Mouse (Mus musculus) neural tube, embryonic 14.5 days (tissue): ENCODE data around the gene Ddx19b. TPM values are rescaled to one million over a fixed set of nuclear protein-coding genes. Genes with fewer than 3 reads are reported as not detected.

ENCODE experiments used
- ATAC-seq: fragments of 200-750 bp; cut with Nextera tagmentation; 2 replicates; pipeline ENCODE4 v1.8.0; 2017; ENCODE audit warnings: low read depth, mild to moderate bottlenecking, moderate TSS enrichment, moderate library complexity
- H3K27ac ChIP-seq: fragments of 300-500 bp; sonication (generic); 2 replicates; pipeline ENCODE4 v1.5.1; 2014; ENCODE audit warnings: low read depth, mild to moderate bottlenecking, control low read depth, low read length, moderate library complexity, mixed read lengths
- H3K27me3 ChIP-seq: fragments of 300-500 bp; sonication (generic); 2 replicates; pipeline ENCODE4 v1.6.1; 2014; ENCODE audit warnings: low read length; ENCODE audit not compliant: control insufficient read depth, insufficient read depth
- H3K36me3 ChIP-seq: fragments of 300-500 bp; sonication (generic); 2 replicates; pipeline ENCODE4 v1.6.1; 2014; ENCODE audit warnings: low read length, mixed read lengths; ENCODE audit not compliant: control insufficient read depth, insufficient read depth
- H3K4me1 ChIP-seq: fragments of 300-500 bp; sonication (generic); 2 replicates; pipeline ENCODE4 v1.6.1; 2014; ENCODE audit warnings: low read length; ENCODE audit not compliant: control insufficient read depth, insufficient read depth
- H3K4me2 ChIP-seq: fragments of 300-500 bp; sonication (generic); 2 replicates; pipeline ENCODE4 v1.6.1; 2014; ENCODE audit warnings: mild to moderate bottlenecking, low read depth, low read length, control low read depth
- H3K4me3 ChIP-seq: fragments of 300-500 bp; sonication (generic); 2 replicates; pipeline ENCODE4 v1.5.1; 2014; ENCODE audit warnings: low read depth, low read length, control low read depth, mixed read lengths
- H3K9ac ChIP-seq: fragments of 300-500 bp; sonication (generic); replicated peaks from 2 replicates; pipeline ENCODE4 v1.6.1; 2014; ENCODE audit warnings: low read depth, mild to moderate bottlenecking, control low read depth, low read length, mixed read lengths
- H3K9me3 ChIP-seq: fragments of 300-500 bp; sonication (generic); 2 replicates; pipeline ENCODE4 v1.6.1; 2016; ENCODE audit warnings: low read length; ENCODE audit not compliant: control insufficient read depth
- WGBS: fragments of 180-500 bp; shearing (Covaris S2); extraction: QIAGEN DNeasy Blood & Tissue Kit; methylation state at CpG from one replicate; pipeline ENCODE4 v1.1.7; 2014; 5-methylcytosine and 5-hydroxymethylcytosine counted together
- polyA plus RNA-seq: library from polyadenylated mRNA; unstranded; fragments of >200 nt; fragmentation: Nextera tagmentation; extraction: Ambion mirVana; gene quantifications from 2 replicates; pipeline ENCODE4 v1.2.1, GENCODE M21; 2014

Gene Ddx19b
- polyA plus RNA-seq, 1 experiment from 2014 or later = 6.3 TPM

DNA sequence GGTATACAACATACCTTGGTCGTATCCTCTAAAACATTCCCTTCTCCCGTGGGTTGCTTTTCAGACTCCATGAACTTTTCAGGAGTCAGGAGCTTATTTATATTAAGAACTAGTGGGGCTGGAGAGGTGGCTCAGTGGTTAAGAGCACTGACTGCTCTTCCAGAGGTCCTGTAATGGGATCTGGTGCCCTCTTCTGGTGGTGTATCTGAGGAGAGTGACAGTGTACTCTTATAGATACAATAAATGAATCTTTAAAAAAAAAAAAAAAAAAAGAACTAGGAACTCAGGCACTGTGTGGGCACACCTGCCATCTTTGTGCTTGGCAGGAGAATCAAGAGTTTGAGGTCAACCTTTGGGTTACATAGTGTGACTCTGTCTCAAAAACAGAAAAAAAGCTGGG lies 17.1 kb upstream of the Ddx19b start:
- peaks cover 94% of the 10 kb centered on the region for H3K36me3 ChIP-seq
- no peak overlapping the region for H3K9ac ChIP-seq
- no peaks in the 10 kb centered on the region for H3K9me3 ChIP-seq
- no peak for ATAC-seq
- H3K27me3 ChIP-seq = no peaks in the 10 kb centered on the region
- no peak overlapping the region for H3K4me3 ChIP-seq
- WGBS = 93% methylated on average over 2 of the region's 2 CpGs
- no peaks in the 10 kb centered on the region for H3K4me1 ChIP-seq
- no peak overlapping the region for H3K4me2 ChIP-seq
- H3K27ac ChIP-seq = no peak overlapping the region

DNA sequence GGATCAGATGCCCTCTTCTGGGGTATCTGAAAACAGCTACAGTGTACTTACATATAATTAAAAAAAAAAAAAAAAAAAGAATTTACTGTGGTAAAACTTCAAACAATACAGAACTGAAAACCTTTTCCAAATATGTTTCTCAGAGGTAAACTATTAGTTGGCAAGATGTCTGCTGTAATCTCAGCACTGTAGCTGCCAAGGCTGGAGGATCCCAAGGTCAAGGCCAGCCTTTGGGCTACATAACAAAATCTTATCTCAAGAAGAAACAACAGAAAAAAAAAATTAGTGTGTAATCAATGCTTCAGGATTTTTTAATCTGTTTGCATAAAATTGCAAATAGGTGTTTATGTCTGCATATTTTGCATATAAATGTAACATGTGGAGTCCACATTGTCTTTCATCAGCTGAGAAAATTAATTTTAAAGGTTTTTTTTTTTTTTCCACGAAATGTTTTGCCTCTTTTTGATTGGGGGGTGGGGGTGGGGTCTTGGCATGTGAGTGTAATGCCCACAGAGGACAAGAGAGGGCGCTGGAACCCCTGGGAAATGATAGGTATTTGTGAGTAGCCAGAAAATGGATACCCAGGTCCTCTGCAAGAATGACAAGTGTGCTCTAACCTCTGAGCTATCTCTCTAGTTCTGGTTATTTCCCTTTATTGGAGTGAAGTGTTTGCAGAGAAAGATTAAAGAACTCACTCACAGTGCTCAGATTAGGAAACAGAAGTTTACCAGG lies 12.6 kb upstream of the Ddx19b start:
- H3K9me3 ChIP-seq = no peaks in the 10 kb centered on the region
- H3K4me3 ChIP-seq = no peak overlapping the region
- H3K36me3 ChIP-seq = peaks cover 89% of the 10 kb centered on the region
- no peaks in the 10 kb centered on the region for H3K27me3 ChIP-seq
- no peak overlapping the region for H3K27ac ChIP-seq
- no peaks in the 10 kb centered on the region for H3K4me1 ChIP-seq
- H3K4me2 ChIP-seq = no peak overlapping the region
- H3K9ac ChIP-seq = no peak overlapping the region
- no peak for ATAC-seq
- 54% methylated on average over 2 of the region's 2 CpGs for WGBS

DNA sequence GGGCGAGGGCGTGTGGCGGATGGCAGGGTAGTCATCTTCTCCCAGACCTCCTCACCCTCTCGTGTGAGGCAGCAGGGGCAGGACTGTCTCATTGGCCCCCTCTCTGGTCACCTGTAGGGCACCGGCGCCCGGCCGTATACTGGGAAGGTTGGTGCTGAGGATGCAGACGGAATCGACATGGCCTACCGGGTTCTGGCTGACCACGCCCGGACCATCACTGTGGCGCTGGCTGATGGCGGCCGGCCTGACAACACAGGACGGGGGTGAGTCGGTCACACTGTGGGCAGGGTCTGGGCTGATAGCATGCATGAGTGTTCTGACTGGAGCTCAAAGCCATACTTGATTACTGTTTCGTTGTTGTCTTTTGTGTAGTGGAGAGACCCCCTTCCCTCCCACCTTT lies 11.0 kb upstream of the Ddx19b start:
- Histone ChIP-seq H3K27me3 (no peaks in the 10 kb centered on the region), H3K9ac (no peak overlapping the region), H3K4me2 (no peak overlapping the region), H3K9me3 (no peaks in the 10 kb centered on the region), H3K36me3 (peaks cover 87% of the 10 kb centered on the region), H3K4me1 (no peaks in the 10 kb centered on the region), H3K27ac (no peak overlapping the region), H3K4me3 (no peak overlapping the region)
- ATAC-seq = no peak
- WGBS = 97% methylated on average over 19 of the region's 19 CpGs

DNA sequence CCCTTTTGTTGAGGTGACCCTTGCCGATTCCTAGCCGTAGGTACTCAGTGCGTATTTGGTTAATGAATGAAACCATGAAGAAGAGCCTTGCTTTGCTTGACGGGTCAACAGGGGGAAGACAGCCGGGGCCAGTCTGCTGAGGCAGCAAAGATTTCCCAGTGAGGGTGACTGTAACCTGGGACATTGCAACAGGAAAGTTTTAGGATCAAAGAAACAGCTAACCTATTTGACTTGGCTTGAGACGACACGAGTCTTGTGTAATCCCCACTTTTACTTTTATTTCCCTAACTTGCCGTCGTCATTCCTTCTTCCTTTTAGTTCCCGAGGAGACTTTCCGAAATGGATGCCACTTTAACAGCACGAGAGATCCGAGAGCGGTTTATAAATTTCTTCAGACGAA lies 5.0 kb upstream of the Ddx19b start:
- WGBS = 95% methylated on average over 15 of the region's 15 CpGs
- no peak overlapping the region for H3K9ac ChIP-seq
- H3K9me3 ChIP-seq = no peaks in the 10 kb centered on the region
- H3K36me3 ChIP-seq = peaks cover 40% of the 10 kb centered on the region
- no peak overlapping the region for H3K4me3 ChIP-seq
- no peak overlapping the region for H3K4me2 ChIP-seq
- no peak overlapping the region for H3K27ac ChIP-seq
- no peak for ATAC-seq
- peaks cover 14% of the 10 kb centered on the region for H3K4me1 ChIP-seq
- H3K27me3 ChIP-seq = no peaks in the 10 kb centered on the region

DNA sequence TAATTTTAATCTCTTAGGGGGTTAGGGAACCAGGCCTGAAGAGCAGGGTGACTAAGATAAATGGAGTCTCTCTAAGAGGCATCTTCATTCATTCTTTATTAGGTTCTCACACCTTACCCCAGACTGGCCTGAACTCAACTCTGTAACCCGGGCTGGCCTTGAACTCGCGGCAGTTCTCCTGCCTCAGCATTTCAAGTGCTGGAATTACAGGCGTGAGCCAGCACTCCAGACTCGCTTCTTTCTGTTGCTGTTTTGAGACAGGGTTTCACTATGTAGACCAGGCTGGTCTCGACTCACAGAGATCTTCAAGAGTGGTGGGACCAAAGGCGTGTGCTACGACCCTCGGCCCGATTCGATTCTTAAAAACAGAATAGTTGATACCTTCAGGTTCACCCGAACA lies 2.7 kb upstream of the Ddx19b start:
- no peaks in the 10 kb centered on the region for H3K27me3 ChIP-seq
- peaks cover 14% of the 10 kb centered on the region for H3K4me1 ChIP-seq
- ATAC-seq = peak; percentile 16; the same call in 1 of the 2 replicates
- H3K36me3 ChIP-seq = peaks cover 23% of the 10 kb centered on the region
- peak overlapping the region; percentile 73 for H3K4me3 ChIP-seq
- peak overlapping the region; percentile 73 for H3K4me2 ChIP-seq
- peak overlapping the region; percentile 85 for H3K27ac ChIP-seq
- peak overlapping the region; percentile 74 for H3K9ac ChIP-seq
- H3K9me3 ChIP-seq = no peaks in the 10 kb centered on the region
- WGBS = 19% methylated on average over 12 of the region's 12 CpGs

DNA sequence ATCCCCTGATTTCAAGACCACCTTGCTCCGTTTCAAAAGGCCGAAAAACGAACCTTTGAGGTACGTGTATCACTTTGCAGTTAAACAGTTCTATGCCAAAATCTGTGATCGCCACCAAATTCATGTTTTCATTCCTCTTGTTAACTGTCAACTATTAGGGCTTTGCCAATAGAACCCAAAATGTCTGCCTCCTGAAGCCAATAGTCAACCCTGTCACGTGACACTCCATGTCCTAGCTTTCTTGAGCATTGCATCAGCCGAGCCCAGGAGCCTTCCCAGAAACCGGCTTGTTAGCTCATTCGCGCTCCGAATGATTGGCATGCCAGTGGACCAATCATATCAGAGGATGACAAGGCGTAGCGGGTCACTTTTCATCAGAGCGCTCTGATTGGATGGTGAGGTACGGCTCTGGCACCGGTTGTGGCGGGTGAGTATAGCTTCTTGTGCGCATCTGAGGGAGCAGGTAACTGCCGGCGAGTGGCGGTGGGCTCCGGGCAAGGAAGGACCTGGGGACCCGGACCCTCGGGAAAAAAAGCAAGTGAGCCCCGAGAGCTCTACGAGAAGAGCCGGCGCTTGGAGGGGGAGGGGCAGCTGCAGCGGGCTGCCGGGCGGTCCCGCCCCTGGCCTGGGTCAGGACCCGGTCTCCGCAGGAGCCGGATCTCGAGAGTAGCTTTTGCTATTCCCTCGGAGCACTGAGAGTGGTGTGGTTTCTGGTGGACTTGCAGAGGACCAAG lies 2.1 kb upstream of the Ddx19b start:
- Histone ChIP-seq H3K27ac (peak overlapping the region; percentile 85), H3K36me3 (peaks cover 18% of the 10 kb centered on the region), H3K27me3 (no peaks in the 10 kb centered on the region), H3K4me2 (peak overlapping the region; percentile 73), H3K9me3 (no peaks in the 10 kb centered on the region), H3K4me1 (peaks cover 14% of the 10 kb centered on the region), H3K9ac (peak overlapping the region; percentile 74), H3K4me3 (peak overlapping the region; percentile 73)
- WGBS = 7% methylated on average over 37 of the region's 37 CpGs
- ATAC-seq = peak; percentile 100

DNA sequence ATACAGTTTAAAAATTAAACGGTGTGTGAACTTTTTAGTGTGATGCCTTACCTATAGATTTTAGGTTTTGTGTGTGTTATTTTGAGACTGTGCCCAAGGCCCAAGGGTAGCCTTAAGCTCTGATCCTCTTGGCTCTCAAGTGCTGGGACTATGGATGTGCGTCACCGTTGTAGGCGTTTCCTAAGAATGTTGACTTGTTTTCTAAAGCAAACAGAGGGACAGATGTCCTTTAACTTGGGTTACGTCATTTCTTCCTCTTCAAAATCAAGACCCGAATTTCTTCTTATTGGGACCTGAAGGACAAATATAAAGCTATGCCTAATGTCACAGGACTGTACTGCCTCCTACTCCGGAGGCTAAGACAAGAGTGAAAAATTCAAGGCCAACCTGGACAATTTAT lies 1.4 kb upstream of the Ddx19b start, which contains the start of gene Aars:
TSS of gene Aars (plus strand) at position 229 of the 400 bp plus-strand sequence.
- H3K36me3 ChIP-seq = peaks cover 10% of the 10 kb centered on the region
- WGBS = 97% methylated on average over 7 of the region's 7 CpGs
- no peak for ATAC-seq
- peak within 1 kb of the TSS; percentile 85 for H3K27ac ChIP-seq
- H3K4me3 ChIP-seq = peak within 1 kb of the TSS; percentile 73
- no peaks in the 10 kb centered on the region for H3K27me3 ChIP-seq
- H3K4me2 ChIP-seq = peak within 1 kb of the TSS; percentile 73
- H3K9ac ChIP-seq = peak within 1 kb of the TSS; percentile 74
- peaks cover 19% of the 10 kb centered on the region for H3K4me1 ChIP-seq
- no peaks in the 10 kb centered on the region for H3K9me3 ChIP-seq

DNA sequence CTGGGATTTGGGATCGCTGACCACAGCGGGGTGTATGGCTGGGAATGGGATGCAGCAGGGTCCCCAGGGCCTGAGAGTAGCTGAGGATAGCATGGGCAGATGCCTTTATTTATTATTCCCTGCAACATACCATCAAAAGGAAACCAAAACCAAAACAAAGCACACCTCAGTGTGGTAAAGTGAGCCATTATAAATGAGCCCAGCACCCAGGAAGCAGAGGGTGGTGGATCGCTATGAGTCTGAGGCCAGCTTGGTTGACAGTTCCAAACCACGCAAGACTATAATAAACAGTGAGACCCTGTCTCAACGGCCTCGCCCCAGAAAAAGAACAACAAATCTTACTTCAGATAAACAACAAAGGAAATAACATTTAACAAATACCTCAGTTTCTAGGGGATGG lies 1.5 kb downstream of the Ddx19b start:
- ATAC-seq = no peak
- WGBS = 79% methylated on average over 6 of the region's 6 CpGs
- no peaks in the 10 kb centered on the region for H3K27me3 ChIP-seq
- no peaks in the 10 kb centered on the region for H3K9me3 ChIP-seq
- H3K4me1 ChIP-seq = peaks cover 17% of the 10 kb centered on the region
- no peak overlapping the region for H3K4me3 ChIP-seq
- H3K9ac ChIP-seq = no peak overlapping the region
- H3K27ac ChIP-seq = no peak overlapping the region
- no peak overlapping the region for H3K4me2 ChIP-seq
- H3K36me3 ChIP-seq = no peaks in the 10 kb centered on the region

DNA sequence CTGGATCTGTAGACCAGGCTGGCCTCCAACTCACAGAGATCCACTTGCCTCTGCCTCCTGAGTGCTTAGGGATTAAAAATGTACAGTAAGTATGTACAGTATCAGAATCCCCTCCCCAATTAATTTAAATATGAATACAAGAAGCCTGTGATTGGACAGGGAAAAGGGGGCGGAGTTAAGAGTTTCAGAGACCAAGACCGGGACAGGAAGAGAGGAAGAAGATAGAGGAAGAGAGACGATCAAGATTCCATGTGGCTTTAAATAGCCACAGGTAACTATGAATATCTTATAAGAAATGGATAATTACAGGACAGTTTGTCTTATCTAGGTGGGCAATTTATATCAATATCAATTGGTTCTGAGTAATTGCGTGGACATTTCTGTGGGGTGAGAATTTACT lies 2.0 kb downstream of the Ddx19b start:
- Histone ChIP-seq H3K9ac (no peak overlapping the region), H3K4me1 (peaks cover 12% of the 10 kb centered on the region), H3K4me3 (no peak overlapping the region), H3K27ac (no peak overlapping the region), H3K27me3 (no peaks in the 10 kb centered on the region), H3K9me3 (no peaks in the 10 kb centered on the region), H3K36me3 (no peaks in the 10 kb centered on the region), H3K4me2 (no peak overlapping the region)
- no peak for ATAC-seq
- WGBS = 56% methylated on average over 4 of the region's 4 CpGs
